Mouse (Mus musculus) neural tube, embryonic 13.5 days (tissue): ENCODE measurements at regions not wholly inside any gene's neighbourhood (a gene's known extent, or its start where the extent isn't known, plus 50 kb on each side); places are given as distances from the start of the nearest gene placed in this dataset.
A peak's percentile ranks its signal among the peaks of the same experiment; 100 is the strongest.

Source experiments
- ATAC-seq: fragments of 200-750 bp; cut with Nextera tagmentation; 2 replicates; pipeline ENCODE4 v1.8.0; 2017; ENCODE audit warnings: low read depth, mild to moderate bottlenecking, moderate TSS enrichment, moderate library complexity
- H3K27ac ChIP-seq: fragments of 300-500 bp; sonication (generic); replicated peaks from 2 replicates; pipeline ENCODE4 v1.5.1; 2015; ENCODE audit warnings: moderate library complexity, mild to moderate bottlenecking, inconsistent platforms
- H3K27me3 ChIP-seq: fragments of 300-500 bp; sonication (generic); 2 replicates; pipeline ENCODE4 v1.6.1; 2015; ENCODE audit warnings: mild to moderate bottlenecking, inconsistent platforms
- H3K36me3 ChIP-seq: fragments of 300-500 bp; sonication (generic); 2 replicates; pipeline ENCODE4 v1.6.1; 2015; ENCODE audit warnings: mild to moderate bottlenecking, inconsistent platforms
- H3K4me1 ChIP-seq: fragments of 300-500 bp; sonication (generic); replicated peaks from 2 replicates; pipeline ENCODE4 v1.6.1; 2015; ENCODE audit warnings: inconsistent platforms
- H3K4me2 ChIP-seq: fragments of 300-500 bp; sonication (generic); 2 replicates; pipeline ENCODE4 v1.6.1; 2015; ENCODE audit warnings: inconsistent platforms, mild to moderate bottlenecking, moderate library complexity
- H3K4me3 ChIP-seq: fragments of 300-500 bp; sonication (generic); 2 replicates; pipeline ENCODE4 v1.5.1; 2015; ENCODE audit warnings: mild to moderate bottlenecking, inconsistent platforms
- H3K9ac ChIP-seq: fragments of 300-500 bp; sonication (generic); 2 replicates; pipeline ENCODE4 v1.6.1; 2015; ENCODE audit warnings: moderate library complexity, mild to moderate bottlenecking, inconsistent platforms
- H3K9me3 ChIP-seq: fragments of 300-500 bp; sonication (generic); 2 replicates; pipeline ENCODE4 v1.6.1; 2016; ENCODE audit warnings: inconsistent platforms
- WGBS: fragments of 180-500 bp; shearing (Covaris S2); methylation state at CpG from one replicate; pipeline ENCODE4 v1.1.7; 2015; 5-methylcytosine and 5-hydroxymethylcytosine counted together

DNA sequence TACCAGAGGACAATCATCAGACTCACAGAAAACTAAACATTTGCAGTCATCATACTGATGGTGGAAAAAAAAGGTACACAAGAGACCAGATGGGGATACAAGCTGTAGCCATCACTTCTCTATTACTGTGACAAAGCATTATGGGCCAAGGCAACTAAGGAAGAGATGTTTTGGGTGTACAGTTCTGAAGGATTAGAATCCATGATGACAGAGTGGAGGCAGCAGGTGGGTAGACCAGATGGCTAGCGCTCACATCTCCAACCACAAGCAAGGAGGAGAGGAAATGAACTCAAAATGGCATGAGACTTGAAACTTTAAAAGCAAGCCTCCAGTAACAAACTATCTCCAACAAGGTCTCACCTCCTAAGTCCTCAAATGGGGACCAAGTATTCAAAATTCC lies 201.3 kb downstream of the 3100002H09Rik start:
- Histone ChIP-seq H3K27ac (no peak overlapping the region), H3K36me3 (no peaks in the 10 kb centered on the region), H3K4me1 (no peaks in the 10 kb centered on the region), H3K27me3 (peaks cover 31% of the 10 kb centered on the region), H3K9me3 (no peaks in the 10 kb centered on the region), H3K4me3 (no peak overlapping the region), H3K9ac (no peak overlapping the region), H3K4me2 (no peak overlapping the region)
- no peak for ATAC-seq
- 96% methylated on average over 1 of the region's 1 CpGs for WGBS

- WGBS = 47% methylated on average over 8 of the region's 8 CpGs
- H3K4me2 ChIP-seq = no peak overlapping the region
- H3K27ac ChIP-seq = no peak overlapping the region
- H3K9me3 ChIP-seq = no peaks in the 10 kb centered on the region
- peaks cover 79% of the 10 kb centered on the region for H3K27me3 ChIP-seq
- H3K9ac ChIP-seq = no peak overlapping the region
- H3K4me1 ChIP-seq = peaks cover 14% of the 10 kb centered on the region; the same call in 1 of the 2 replicates
- ATAC-seq = peak; percentile 69
- no peak overlapping the region for H3K4me3 ChIP-seq
- H3K36me3 ChIP-seq = no peaks in the 10 kb centered on the region
Measured at GRCm38 (mm10) chr4:124402075-124402474, 208.5 kb downstream of the 3100002H09Rik start.

GRCm38 (mm10) chr4:124400741-124401140 lies 209.9 kb downstream of the 3100002H09Rik start:
- Histone ChIP-seq H3K36me3 (no peaks in the 10 kb centered on the region), H3K27ac (no peak overlapping the region), H3K4me3 (no peak overlapping the region), H3K27me3 (peaks cover 81% of the 10 kb centered on the region), H3K9ac (no peak overlapping the region), H3K4me2 (no peak overlapping the region), H3K4me1 (peaks cover 16% of the 10 kb centered on the region; the same call in 1 of the 2 replicates), H3K9me3 (no peaks in the 10 kb centered on the region)
- WGBS = 68% methylated on average over 8 of the region's 8 CpGs
- no peak for ATAC-seq

DNA sequence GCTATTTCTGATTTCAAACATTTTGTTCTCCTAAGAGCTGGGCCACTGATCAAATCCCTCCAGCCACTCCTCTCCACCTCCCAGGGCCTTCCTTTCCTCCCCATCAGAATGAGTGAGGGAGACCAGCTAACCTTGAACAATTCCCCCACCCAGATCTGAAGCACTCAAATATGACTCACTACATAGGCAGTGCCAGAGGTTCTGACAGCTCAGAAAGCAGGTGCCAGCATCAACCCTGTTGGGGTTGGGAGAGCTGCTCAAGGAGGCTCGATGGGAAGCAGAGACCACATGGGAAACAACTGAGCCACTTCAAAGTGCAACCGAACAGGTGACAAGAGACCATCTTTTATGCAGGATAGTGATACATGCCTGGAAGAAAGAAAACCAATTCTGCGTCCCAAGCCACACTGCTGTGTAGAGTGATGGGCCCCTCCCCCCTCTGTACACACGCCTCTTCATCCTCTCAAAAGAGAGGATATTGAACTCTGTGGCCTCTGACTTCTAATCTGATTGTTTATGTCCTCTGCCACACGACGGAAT lies 210.4 kb downstream of the 3100002H09Rik start:
- 68% methylated on average over 6 of the region's 6 CpGs for WGBS
- H3K36me3 ChIP-seq = no peaks in the 10 kb centered on the region
- no peak for ATAC-seq
- no peaks in the 10 kb centered on the region for H3K9me3 ChIP-seq
- H3K4me3 ChIP-seq = no peak overlapping the region
- H3K4me1 ChIP-seq = peaks cover 22% of the 10 kb centered on the region; the same call in 1 of the 2 replicates
- peaks cover 81% of the 10 kb centered on the region for H3K27me3 ChIP-seq
- H3K9ac ChIP-seq = no peak overlapping the region
- H3K27ac ChIP-seq = no peak overlapping the region
- no peak overlapping the region for H3K4me2 ChIP-seq

DNA sequence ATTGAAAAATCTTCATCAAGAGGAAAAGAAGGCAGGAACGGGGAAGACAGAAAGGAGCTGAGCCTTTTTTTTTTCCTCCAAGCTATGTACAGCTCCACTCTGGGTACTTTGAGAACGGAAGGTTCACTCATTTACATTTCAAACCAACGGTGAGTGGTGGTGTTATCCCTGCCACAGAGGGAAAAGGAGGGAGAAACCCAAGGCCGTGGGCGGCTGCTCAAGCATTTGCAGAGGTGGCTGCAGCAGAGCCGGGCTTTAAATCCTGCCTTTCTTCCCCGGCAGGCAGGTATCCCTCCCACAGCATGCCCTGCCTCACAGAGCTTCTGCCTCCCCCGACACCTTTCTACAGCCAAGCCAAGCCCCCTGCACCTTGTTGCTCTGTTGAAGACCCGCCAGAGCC lies 212.2 kb downstream of the 3100002H09Rik start:
- H3K4me3 ChIP-seq = no peak overlapping the region
- H3K36me3 ChIP-seq = no peaks in the 10 kb centered on the region
- H3K4me2 ChIP-seq = no peak overlapping the region
- H3K9ac ChIP-seq = no peak overlapping the region
- no peak overlapping the region for H3K27ac ChIP-seq
- peaks cover 31% of the 10 kb centered on the region for H3K4me1 ChIP-seq
- WGBS = 31% methylated on average over 9 of the region's 9 CpGs
- H3K27me3 ChIP-seq = peaks cover 72% of the 10 kb centered on the region
- no peak for ATAC-seq
- H3K9me3 ChIP-seq = no peaks in the 10 kb centered on the region

- WGBS = 71% methylated on average over 13 of the region's 13 CpGs
- no peak for ATAC-seq
- Histone ChIP-seq H3K27ac (no peak overlapping the region), H3K4me3 (no peak overlapping the region), H3K36me3 (no peaks in the 10 kb centered on the region), H3K9me3 (no peaks in the 10 kb centered on the region), H3K27me3 (peaks cover 81% of the 10 kb centered on the region), H3K4me2 (no peak overlapping the region), H3K4me1 (peaks cover 29% of the 10 kb centered on the region), H3K9ac (no peak overlapping the region)
Measured at GRCm38 (mm10) chr4:124396566-124397283, 213.9 kb downstream of the 3100002H09Rik start.

DNA sequence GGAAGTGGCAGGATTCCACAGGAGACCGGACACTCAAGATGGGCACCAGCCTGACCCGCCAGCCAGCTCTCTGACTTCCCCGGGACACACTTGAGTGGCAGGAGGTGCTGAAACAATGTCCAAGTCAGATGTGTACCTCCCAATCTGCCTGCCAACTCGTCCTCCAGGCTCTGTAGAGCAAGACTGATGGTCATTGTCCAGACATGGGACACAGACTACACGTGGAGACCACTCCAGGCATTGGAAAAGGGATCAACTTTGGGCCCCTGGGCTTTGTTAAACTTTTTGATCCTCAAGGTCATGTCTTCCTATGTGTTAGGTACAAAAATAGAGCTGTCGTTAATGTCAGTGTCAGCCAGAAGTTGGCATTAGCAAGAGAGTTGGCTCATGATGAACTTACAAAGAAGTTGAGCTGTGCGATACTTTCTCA lies 214.6 kb downstream of the 3100002H09Rik start:
- H3K27me3 ChIP-seq = peaks cover 81% of the 10 kb centered on the region
- no peak for ATAC-seq

GRCm38 (mm10) chr4:124395069-124395965 lies 215.3 kb downstream of the 3100002H09Rik start:
- Histone ChIP-seq H3K9ac (no peak overlapping the region), H3K27me3 (peaks cover 81% of the 10 kb centered on the region), H3K27ac (no peak overlapping the region), H3K4me2 (no peak overlapping the region), H3K4me3 (no peak overlapping the region), H3K36me3 (no peaks in the 10 kb centered on the region), H3K9me3 (no peaks in the 10 kb centered on the region), H3K4me1 (peaks cover 17% of the 10 kb centered on the region; the same call in 1 of the 2 replicates)
- WGBS = 46% methylated on average over 14 of the region's 14 CpGs
- ATAC-seq = peak; percentile 32; the same call in 1 of the 2 replicates

More for the DNA sequence above, 214.6 kb downstream of the 3100002H09Rik start:
- H3K4me1 ChIP-seq = peaks cover 21% of the 10 kb centered on the region; the same call in 1 of the 2 replicates
- no peak overlapping the region for H3K4me2 ChIP-seq
- no peaks in the 10 kb centered on the region for H3K9me3 ChIP-seq
- H3K9ac ChIP-seq = no peak overlapping the region
- WGBS = 74% methylated on average over 7 of the region's 7 CpGs
- H3K27ac ChIP-seq = no peak overlapping the region
- no peaks in the 10 kb centered on the region for H3K36me3 ChIP-seq
- no peak overlapping the region for H3K4me3 ChIP-seq

DNA sequence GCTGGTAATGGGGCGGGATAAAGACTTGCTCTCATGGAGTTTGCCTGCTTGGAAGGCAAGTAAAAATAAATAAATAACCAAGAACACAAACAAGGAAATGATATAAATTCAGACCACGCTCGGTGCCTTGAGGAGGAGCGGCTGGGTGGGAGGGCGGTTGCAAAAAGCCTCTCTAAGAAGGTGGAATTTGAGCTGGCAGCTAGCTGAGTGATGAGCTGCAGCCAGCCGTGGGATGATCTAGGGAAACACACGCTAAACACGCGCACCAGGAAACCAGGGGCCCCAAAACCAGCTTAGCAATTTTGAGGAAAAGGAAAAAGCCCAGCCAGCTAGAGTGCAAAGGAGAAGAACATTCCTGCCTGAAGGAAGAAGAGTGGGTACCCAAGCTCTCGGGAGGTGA lies 217.0 kb downstream of the 3100002H09Rik start:
- Histone ChIP-seq H3K4me1 (peaks cover 17% of the 10 kb centered on the region; the same call in 1 of the 2 replicates), H3K4me3 (no peak overlapping the region), H3K4me2 (no peak overlapping the region), H3K9me3 (no peaks in the 10 kb centered on the region), H3K27ac (no peak overlapping the region), H3K9ac (no peak overlapping the region), H3K27me3 (peaks cover 79% of the 10 kb centered on the region), H3K36me3 (no peaks in the 10 kb centered on the region)
- ATAC-seq = no peak
- WGBS = 66% methylated on average over 10 of the region's 10 CpGs

DNA sequence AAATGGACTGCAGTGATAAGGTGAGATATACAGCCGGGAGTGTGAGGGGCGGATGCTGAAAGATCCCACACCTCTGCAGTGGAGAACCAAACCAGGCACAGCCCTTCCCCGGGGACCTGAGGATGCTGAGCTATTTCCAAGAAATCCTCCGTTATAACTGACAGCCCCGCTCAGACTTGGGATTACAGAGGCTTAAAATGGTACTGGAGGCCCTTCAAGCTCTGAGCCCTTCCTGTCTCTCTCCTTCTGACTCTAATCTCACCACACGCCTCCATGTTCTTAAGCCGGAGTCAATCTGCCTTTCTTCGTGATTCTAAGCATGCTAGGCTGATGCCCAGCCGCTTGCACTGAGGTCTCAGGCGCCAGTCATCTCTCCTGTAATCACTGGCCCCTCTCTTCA lies 221.5 kb downstream of the 3100002H09Rik start:
- Histone ChIP-seq H3K27ac (no peak overlapping the region), H3K36me3 (no peaks in the 10 kb centered on the region), H3K9me3 (no peaks in the 10 kb centered on the region), H3K9ac (no peak overlapping the region), H3K4me3 (no peak overlapping the region), H3K27me3 (peaks cover 77% of the 10 kb centered on the region), H3K4me1 (peaks cover 11% of the 10 kb centered on the region; the same call in 1 of the 2 replicates), H3K4me2 (no peak overlapping the region)
- 85% methylated on average over 10 of the region's 10 CpGs for WGBS
- no peak for ATAC-seq

DNA sequence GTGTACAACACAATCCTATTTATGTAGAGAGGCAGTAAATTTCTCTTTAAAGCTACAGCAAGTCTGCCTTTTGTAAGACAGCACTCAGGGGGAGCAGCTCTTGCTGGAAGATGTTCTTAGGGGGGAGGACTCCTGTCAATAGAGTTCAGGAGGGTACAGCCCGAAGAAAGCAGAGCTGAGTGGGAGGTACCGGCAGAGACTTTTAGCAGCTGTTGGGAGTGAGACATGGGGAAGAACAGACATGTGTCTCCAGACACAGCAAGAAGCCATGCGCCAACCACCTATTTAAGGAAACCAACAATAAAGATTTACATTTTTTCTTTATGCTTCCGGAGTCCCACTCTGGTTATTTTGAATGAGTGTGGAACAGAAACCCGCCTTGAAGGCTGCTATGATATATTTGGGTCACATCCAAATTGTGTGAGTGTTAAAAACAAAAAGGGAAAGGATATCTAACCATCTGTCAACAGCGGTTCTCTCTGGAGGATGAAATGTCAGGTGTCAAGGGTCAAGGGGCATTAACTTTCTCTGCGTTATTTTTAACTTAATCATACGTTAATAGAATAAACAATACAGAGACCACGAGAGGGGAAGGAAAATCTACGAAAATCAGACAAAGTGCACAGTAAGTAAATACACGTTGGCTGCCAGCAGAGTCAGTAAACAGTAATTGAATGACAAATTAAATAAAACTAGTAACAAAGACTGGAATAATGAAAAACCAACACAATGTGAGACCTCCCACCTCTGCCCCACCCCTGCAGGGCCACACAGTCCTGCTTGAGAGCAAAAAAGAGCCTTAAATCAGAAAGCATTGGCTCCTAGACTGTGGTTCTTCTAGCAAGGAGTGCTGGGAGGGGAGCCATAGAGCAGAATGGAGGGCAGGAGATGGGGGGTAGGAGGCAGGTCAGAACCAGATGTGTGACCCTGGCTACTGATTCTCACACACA lies 225.2 kb downstream of the 3100002H09Rik start:
- Histone ChIP-seq H3K9ac (no peak overlapping the region), H3K36me3 (no peaks in the 10 kb centered on the region), H3K27me3 (peaks cover 58% of the 10 kb centered on the region), H3K9me3 (no peaks in the 10 kb centered on the region), H3K4me3 (no peak overlapping the region), H3K4me2 (no peak overlapping the region), H3K4me1 (peaks cover 11% of the 10 kb centered on the region; the same call in 1 of the 2 replicates), H3K27ac (no peak overlapping the region)
- no peak for ATAC-seq
- 33% methylated on average over 11 of the region's 11 CpGs for WGBS
